Mouse (Mus musculus): ENCODE data around the gene A730015C16Rik. TPM values are rescaled to one million over a fixed set of nuclear protein-coding genes. Genes with fewer than 3 reads are reported as not detected.
A peak's percentile ranks its signal among the peaks of the same experiment; 100 is the strongest.

Gene A730015C16Rik
- total RNA-seq (2021): not detected
- long read RNA-seq, experiment 1: 0 reads
- long read RNA-seq, experiment 2: 0 reads

DNA sequence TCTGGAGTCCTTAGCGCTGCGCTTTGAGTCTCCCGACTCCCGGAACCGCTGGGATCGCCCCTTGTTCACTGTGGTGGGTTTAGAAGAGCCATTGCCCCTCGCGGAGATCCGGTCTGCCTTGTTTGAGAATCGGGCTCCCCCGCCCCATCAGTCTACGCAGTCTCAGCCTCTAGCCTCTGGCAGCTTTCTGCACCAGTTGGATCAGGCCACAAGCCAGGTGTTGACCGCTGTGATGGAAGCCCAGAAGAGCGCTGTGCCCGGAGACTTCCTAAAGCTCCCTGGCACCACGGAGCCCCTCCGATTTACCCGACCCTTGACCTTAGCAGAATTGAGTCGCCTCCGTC is at the start of gene A730015C16Rik:
Gene A730015C16Rik, minus strand, starts transcription at position 115 of the 344 bp plus-strand sequence.
- intact Hi-C loops (cut with DNase I): no loop called here
- no peak for DNase-seq

DNA sequence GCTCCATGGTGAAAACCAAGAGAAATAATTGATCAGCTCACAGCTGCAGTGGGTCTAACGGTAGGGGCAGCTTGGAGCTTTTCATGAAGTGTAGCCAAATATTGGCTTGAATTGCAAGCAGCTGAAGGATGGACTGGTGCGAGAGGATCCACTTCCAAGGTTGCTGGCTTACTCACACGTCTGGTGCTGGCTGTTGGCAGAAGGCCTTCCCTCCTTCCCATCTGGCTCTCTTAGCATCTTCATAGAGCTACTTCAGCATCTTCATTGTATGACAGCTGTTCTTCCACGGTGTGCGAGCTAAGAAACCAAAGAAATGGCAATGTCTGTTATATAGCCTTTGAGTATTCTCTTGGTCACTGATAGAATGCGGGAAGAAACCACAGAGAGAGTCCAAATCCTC is 42.5 kb upstream of the A730015C16Rik start:
- intact Hi-C loops (cut with DNase I): no loop called here
- no peak for DNase-seq

- DNase-seq: no peak
- intact Hi-C loops (cut with DNase I): no loop called here
Measured at GRCm38 (mm10) chr4:108887456-108887855, 39.0 kb upstream of the A730015C16Rik start.

GRCm38 (mm10) chr4:108883815-108884214 is 35.4 kb upstream of the A730015C16Rik start:
- no peak for DNase-seq
- intact Hi-C loops (cut with DNase I): no loop called here

- intact Hi-C loops (cut with DNase I): loop anchor here (10.0 kb wide), 1 partner anchor 156 kb away; no protein-coding TSS in a partner anchor
- peak in 1 of 2 experiments; percentile 17 for DNase-seq
Measured at GRCm38 (mm10) chr4:108878963-108879822, 30.8 kb upstream of the A730015C16Rik start, which contains the start of gene Rab3b. Gene Rab3b, plus strand, starts transcription at chr4:108879063.

DNA sequence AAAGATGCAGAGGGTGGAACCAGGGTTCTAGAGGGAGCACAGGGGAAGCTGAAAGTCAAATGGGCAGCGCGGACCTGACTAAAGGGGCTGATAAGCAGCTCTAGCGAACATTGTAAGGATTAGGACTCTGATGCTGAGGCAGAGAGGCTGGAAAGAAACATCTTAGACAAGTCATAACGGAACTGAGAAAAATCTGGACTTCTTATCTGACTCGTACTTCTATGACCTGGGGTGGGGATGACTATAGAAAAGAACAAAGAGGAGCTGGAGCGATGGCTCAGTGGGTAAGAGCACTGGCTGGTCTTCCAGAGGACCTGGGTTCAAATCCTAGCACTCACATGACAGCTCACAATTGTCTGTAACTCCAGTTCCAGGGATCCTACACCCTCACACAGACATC is 29.5 kb upstream of the A730015C16Rik start:
- DNase-seq: no peak
- intact Hi-C loops (cut with DNase I): loop anchor here (10.0 kb wide), 1 partner anchor 157 kb away; no protein-coding TSS in a partner anchor

DNA sequence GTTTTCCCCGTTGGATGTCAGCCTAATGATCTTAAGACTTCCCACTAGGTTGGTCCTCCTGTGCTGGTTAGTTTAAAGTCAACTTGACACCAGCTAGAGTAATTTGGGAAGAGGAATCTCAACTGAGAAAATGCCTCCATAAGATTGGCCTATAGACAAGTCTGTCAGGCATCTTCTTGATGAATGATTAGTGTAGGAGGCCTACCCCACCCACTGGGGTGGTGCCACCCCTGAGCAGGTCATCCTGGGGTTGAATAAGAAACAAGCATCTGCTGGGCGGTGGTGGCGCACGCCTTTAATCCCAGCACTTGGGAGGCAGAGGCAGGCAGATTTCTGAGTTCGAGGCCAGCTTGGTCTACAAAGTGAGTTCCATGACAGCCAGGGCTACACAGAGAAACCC is 25.3 kb upstream of the A730015C16Rik start:
- intact Hi-C loops (cut with DNase I): loop anchor here (5.0 to 10.0 kb wide), 2 partner anchors 161 to 289 kb away; no protein-coding TSS in a partner anchor
- no peak for DNase-seq

DNA sequence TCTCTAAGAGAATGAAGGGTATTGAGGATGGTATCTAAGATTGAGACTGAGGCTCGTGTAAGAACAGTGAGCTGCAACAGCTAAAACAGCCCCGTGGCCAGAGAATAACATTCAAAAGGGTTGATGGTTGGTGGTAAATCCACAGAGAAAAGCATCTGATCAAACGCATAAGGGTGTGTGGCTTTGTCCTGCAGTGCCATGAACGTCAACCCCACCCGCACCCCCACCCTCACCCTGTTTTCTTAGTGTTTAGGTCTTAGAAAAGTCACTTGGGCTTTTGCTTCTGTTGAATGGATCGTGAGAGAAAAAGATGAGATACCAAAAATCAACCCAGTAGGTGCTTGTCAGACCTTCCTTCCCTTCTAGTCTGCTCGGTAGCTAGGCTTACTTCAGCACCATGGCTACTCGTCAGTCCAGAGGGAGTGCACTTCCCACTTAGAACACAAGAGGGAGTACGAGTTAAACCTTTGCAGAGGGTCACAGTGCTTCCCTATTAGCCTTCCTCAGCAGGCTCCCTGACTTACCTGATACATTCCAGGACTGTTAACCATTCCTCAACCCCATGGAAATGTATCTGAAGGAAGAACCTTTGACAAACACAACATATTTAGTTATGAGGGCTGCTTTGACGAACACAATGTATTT is 21.4 kb upstream of the A730015C16Rik start:
- peak in 1 of 2 experiments; percentile 66 for DNase-seq
- intact Hi-C loops (cut with DNase I): loop anchor here (2.0 to 10.0 kb wide), 3 partner anchors 107 to 292 kb away; no protein-coding TSS in a partner anchor

DNA sequence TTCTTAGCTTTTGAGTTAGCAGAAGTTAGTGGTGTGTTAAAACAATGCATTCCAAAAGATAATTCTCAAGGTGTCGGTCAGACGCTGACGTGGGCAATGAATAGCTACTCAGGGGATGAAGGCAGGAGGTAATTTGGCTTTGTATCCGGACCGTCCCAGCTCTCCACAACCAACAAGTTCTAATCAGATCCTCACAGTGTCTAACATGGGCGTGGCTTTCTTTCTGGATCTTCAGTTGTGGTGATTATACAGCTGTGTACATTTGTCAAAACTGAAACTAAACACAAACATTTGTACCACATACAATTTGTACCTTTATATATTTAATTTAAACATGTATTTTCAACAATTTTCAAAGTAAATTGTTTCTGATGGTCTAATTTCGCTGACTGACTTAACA is 18.4 kb upstream of the A730015C16Rik start:
- DNase-seq: no peak
- intact Hi-C loops (cut with DNase I): no loop called here

GRCm38 (mm10) chr4:108847715-108848504 is 509 bp downstream of the A730015C16Rik start, which contains the start of gene Kti12:
Gene Kti12, plus strand, starts transcription at chr4:108847785.
- intact Hi-C loops (cut with DNase I): no loop called here
- peak; percentile 74 to 80 for DNase-seq

GRCm38 (mm10) chr4:108845824-108846569 is 2.4 kb downstream of the A730015C16Rik start:
- intact Hi-C loops (cut with DNase I): no loop called here
- DNase-seq: no peak

DNA sequence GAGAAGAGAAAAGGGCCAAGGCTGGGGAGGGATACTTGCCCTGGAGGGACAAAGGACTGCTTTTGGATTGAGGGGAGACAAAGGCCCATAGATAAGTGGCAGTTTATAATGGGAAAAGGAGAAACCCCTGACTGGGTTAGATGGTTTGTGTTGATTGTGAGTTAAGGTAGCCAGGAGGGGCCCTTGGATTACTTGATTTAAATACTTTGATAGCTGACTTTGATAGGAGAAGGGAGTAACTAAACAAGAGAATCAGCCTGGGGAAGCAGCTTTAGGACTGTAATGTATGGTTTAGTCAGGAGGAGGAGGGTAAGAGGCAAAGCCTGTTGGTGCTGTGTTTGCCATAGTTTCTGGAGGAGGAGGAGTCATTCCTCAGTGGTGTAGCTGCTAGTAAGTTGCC is 5.1 kb downstream of the A730015C16Rik start:
- no peak for DNase-seq
- intact Hi-C loops (cut with DNase I): no loop called here

- DNase-seq: no peak
- intact Hi-C loops (cut with DNase I): no loop called here
Measured at GRCm38 (mm10) chr4:108841920-108842578, 6.4 kb downstream of the A730015C16Rik start.

DNA sequence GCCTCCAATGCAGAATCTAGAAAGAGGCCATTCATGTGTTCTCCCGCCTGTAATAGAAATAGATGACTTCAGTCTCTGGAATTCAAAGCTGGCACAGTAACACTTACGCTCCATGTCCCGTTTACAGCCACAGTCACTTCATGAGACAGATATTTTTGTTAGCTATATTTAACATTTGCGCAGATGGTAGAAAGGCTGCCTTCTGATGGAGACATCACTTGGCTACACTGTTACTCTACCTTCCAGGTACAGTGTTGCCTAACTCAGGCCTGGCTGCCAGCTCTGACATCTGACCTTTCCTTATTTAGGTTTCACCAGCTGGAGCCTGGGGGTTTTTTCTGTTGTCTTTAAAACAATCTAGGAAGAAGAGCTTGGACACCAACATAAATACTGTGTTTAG is 10.4 kb downstream of the A730015C16Rik start:
- DNase-seq: no peak
- intact Hi-C loops (cut with DNase I): no loop called here

DNA sequence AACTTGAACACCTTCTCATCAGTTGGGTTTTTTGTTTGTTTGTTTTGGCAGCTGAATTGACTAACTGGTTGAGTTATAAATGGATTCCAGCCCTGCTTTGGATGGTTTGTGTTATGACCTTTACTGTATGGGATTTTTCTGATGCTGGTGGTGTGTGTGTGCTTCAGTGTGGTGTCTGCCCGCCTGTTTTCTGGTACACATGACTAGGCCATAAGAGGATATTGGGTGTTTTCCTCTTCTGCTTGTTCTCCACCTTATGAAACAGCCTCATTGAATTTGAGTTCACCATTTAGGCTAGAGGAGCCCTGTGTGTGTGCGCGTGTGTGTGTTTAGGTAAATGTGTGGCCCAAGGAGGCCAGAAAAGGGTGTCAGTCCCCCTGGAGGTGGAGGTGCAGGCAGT is 12.9 kb downstream of the A730015C16Rik start:
- intact Hi-C loops (cut with DNase I): no loop called here
- no peak for DNase-seq

GRCm38 (mm10) chr4:108834971-108835311 is 13.5 kb downstream of the A730015C16Rik start:
- no peak for DNase-seq
- intact Hi-C loops (cut with DNase I): no loop called here

GRCm38 (mm10) chr4:108834115-108834970 is 14.1 kb downstream of the A730015C16Rik start, which contains the start of gene Txndc12:
Gene Txndc12, plus strand, starts transcription at chr4:108834601.
- intact Hi-C loops (cut with DNase I): no loop called here
- peak; percentile 73 to 79 for DNase-seq

GRCm38 (mm10) chr4:108833828-108834114 is 14.6 kb downstream of the A730015C16Rik start:
- intact Hi-C loops (cut with DNase I): no loop called here
- no peak for DNase-seq
